Mouse (Mus musculus) layer of hippocampus, adult 8-10 months (tissue): Measurements from ENCODE around the gene Mbnl2. TPM values are rescaled to one million over a fixed set of nuclear protein-coding genes. Genes with fewer than 3 reads are reported as not detected.

Experiments
- DNase-seq, 2 experiments: peaks; one replicate each; pipeline ENCODE4 v3.0.0; 2022; ENCODE audit warnings: low spot score in 2 of 2
- total RNA-seq, 4 experiments: library from RNA; stranded (reverse); gene quantifications; 2 replicates each; pipeline ENCODE4 v1.2.4; 2022

Mbnl2 gene
- total RNA-seq, 4 experiments from 2014 or later = 203 to 270 (median 247) TPM

DNA sequence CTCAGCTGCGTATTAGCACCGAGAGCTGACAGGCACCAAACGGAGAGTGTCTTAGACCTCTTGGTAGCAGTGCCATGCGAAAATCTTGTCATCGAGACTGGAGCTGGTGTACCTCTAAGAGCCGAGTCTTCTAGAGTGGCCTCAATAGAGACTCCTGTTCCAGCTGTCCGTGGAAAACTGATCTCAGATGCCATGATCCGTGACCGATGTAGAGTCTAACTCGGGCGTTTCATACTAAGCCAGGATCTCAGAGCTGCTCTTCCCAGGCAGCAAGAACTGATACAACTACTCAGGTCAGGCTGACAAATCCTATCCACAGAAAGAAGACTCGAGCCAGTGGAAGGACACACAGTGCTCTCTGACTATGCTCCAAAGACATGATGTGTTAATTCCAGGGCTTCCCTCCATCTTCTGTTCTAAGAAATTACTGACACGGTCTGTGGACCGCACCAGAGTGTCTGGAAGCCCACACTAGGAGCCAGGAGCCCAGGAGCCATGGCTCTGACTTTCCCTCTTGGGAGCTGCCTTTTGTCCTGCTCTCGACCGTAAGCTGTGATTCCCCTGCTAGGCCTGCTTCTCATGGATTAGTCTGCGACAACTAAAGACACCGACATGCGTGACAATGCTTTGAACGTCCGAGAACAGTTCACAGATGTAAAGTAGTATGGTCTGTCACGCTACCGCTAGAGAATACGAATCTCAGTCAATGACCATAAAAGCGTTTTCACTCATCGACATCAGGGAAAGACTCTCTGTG, 106.1 kb downstream of the Mbnl2 start:
- DNase-seq = no peak

DNA sequence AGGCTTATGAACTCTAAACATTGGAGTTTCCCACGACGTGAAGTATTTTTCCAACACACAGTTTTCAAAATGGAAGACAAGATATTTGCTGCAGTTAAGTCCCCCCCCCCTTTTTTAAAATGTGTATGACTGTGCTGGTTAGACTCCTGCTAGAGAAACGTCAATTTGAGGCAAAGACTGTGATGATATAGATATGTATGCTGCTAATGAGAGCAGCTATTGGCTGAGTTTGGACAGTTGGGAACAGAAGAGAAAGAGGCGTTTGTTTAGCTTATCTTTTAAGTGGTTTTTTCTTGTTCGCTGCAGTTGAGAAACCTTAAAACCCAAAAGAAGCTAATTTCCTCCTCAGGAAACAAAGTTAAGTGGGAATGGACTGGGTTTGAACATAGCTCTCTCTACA, 106.7 kb downstream of the Mbnl2 start:
- DNase-seq = no peak

DNA sequence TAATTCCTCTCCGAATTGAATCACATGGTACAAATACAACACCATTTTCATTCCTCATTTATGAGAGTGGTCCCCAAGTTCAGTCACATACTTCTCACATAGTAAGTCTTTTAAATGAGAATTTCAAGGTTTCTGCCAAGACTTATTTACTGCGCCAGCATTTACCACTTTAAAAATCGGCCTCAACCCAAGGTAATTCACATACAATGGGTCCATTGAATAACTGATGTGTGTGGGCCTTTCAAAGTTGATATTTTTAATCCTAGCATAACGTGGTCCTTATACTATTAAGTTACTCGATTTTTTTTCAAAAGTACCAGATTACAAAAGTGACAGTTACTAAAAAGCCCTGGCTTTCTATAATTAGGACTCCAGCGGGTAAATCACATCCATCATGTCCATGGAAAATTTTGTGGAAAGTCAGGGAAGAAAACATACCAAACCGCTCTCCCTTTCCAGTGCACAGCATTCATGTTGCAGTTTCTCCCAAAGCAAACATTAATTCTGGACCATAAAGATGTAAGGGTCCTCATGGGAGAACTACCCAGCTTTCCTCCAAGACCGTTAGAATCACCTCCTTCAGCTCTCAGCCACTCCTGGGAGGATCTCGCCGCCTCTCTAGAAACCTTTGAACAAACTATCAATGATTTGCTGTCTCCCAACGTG, 107.8 kb downstream of the Mbnl2 start:
- no peak for DNase-seq

DNA sequence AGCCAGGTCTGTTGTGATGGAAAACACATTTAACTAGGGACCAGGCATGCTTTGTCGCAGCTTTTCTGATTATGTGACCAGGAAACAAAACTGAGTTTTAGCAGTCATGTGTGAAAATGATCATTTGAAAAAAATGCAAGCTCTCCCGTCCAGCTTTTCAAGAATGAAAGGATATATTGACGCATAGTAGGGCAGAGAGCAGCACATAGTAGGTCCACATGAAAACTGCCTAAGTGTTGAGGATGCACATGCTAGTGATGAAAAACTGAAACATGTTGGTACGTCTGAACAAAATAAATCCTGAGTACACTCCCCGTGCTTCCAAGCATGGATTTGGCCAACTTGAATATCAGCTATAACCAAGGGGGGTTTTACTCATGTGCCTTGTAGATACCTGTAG, 109.1 kb downstream of the Mbnl2 start:
- no peak for DNase-seq

DNA sequence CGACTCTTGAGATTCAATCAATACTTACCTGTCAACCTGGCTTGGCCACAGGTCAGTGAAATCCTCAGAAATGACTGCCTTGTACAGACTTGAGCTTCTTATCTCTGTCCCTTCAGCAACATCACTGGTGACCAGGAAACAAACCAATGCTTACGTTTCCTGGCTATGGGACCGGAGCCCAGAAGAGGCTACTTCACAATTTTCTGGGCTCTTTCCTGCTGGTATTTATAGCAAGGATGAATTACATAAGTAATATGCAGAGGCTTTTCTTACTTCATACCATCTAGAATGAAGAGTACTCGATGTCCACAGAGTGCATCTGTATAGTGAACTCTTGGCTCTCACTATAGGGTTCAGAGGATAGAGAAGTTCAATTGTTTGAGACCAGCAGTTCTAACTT, 111.8 kb downstream of the Mbnl2 start:
- no peak for DNase-seq

DNA sequence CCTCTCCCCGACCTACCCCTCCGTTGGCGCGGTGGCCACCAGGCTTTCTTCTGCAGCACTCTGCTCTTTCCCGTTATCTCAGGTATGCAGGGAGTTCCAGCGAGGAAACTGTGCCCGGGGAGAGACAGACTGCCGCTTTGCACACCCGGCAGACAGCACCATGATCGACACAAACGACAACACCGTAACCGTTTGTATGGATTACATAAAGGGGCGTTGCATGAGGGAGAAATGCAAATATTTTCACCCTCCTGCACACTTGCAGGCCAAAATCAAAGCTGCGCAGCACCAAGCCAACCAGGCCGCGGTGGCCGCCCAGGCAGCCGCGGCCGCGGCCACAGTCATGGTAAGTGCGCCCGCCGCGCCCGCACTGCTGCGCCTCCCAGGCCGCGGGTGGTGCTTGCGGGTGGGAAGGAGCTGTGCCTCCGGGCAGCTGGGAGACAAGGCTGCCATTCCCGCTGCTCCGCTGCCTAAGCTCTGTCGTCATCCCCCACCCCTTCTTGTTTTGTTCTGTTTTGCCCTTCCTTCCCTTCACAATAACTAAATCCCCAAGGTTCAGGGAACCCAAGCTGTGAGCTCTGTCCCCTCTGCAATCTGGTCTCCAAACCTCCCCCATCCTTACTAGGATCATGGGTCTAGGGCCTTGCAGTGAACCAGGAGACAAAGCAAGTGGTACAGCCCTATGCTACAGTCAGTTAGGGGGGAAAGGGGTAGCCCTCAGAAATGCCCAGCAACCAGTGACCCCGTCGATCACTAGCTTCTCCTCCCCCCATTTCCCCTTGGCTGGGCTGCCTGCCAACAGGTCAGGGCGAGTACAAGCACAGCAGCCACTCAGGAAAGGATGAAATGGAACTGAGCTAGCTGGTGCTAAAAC, 113.6 kb downstream of the Mbnl2 start:
- no peak for DNase-seq

DNA sequence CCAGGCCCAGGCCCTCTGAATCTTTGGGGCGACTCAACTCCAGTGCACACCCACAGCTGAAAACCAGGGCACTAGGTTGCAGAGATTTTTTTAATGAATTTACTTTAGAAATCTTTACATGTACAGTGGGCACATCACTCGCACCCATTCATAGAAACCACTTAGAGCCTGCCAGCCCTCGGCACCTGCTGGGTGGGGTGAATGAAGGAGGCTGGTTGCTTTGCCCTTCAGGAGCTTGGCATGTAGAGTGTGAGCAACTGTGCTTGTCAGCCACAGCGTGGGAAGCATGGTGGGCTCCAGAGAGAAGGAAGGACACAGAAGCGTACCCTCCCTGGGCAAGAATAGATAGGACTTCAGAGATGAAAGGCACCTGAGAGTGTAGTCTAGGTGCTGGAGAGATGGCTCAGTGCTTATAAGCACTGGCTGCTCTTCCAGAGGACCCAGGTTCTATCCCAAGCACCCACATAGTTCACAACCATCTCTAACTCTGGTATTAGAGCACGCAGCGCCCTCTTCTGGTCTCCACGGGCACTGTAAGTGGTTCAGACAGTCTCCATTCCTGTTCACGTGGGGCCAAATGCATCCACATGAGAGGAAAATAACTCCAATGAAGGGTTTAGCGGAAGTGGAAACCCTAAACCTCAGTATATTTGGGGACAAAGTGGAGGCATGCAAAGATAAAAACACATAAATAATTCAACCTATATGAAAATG, 114.9 kb downstream of the Mbnl2 start:
- no peak for DNase-seq

DNA sequence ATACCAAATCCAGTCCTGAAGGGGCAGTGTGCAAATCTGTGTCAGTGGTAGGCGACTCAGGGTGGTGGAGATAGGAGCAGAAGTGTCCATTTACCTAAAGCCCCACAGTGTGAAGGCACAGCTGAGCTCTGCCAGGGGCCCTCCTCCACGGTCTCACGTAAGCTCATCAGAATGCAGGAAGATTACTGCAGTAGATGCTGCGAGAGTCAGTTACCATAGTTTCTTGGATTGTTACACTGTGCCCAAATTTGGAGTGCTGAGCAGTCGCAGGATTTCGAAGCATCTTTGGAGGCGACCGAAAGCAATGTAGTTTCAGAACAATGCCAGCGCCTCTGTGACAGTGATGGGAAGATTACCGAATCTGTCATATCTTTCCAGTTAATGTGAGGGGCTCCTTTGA, 116.2 kb downstream of the Mbnl2 start:
- peak; percentile 60 to 62 for DNase-seq

DNA sequence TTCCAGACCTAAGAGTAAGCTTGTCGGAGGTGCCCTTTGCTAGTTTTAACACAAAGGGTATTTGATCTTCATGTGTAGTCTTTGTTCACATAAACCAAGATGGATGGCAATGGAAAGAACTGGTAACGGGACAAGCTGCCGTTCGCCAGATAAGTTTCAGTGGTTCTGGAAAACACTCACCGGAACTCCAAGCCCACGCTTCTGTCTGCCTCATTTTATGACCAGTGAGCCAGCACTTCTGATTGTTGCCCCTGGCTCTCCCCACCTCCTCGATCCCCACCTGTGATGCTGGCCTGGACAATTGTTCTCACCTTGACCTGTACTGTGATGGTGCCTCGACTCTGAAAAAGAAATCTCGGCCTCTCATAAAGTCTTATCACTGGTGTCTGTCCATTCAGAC, 117.0 kb downstream of the Mbnl2 start:
- DNase-seq = no peak

DNA sequence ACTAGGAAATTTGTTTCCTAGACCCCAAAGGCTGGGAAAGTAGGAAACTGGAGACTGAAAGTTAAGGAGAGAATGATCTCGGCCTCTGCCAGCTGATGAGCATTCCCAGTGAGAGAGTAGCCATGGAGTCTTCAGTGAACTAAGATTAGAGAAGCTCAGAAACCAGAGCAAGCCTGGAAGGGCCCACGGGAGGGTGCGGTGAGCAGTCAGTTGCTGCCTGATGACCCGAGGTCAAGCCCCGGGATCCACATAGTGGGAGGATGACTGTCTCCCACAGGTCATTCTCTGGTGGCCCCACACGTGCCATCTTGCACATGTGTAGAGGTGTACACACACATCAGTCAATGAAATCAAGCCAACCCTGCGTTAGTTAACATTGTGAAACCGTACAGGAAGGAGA, 118.0 kb downstream of the Mbnl2 start:
- no peak for DNase-seq

DNA sequence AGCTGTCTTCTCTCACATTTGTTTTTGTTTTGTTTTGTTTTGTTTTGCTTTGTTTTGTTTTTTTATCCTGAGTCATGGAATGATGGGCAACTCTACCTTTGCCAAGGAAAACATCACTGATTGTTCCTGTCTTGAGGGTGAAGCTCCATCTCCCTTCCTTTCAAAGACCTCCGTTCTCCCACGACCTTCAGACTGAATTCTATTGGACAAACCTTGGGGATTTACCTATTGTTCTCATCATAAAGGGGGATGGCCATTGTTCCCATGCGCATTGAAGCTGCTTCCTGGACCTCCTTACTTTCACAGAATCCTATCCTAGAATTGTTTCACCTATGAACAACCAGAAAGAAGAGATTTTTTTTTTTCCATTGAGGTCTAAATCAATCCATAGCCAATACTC, 118.7 kb downstream of the Mbnl2 start:
- no peak for DNase-seq

DNA sequence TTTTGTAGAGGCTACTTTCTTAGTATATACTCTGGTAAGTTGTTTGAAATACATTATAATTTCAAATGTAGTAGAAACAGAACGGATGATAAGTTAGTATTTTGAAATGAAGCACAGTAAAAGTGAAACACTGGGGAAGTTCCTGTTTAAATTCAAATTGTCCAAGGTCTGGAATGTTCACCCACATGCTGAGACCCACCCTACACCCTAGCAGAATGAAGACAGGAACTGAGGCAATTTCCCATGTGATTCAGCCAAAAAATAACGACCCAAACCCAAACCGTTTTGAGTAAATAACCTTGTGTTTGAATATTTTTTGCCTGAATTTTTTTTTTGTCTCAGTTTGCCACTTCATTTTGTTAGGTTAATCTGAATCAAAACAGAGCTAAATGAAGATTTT, 119.4 kb downstream of the Mbnl2 start:
- DNase-seq = no peak

DNA sequence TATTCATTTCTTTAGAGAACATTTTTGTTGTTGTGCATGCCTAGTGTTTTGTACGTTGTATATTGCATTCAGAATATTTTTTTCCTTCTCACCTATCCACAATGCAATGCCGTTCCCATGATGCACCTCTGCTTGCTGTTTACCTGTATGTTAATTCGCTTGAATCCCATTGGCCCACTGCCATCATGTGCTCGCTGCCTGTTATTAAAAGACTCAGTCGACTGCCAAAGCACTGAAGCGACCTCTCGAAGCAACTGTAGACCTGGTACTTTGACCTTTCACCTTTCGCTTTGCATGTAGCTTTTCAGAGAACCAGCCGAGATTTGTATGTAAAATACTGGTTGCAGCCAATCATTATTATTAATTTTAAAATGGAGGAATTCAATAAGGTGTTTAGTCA, 120.0 kb downstream of the Mbnl2 start:
- no peak for DNase-seq

DNA sequence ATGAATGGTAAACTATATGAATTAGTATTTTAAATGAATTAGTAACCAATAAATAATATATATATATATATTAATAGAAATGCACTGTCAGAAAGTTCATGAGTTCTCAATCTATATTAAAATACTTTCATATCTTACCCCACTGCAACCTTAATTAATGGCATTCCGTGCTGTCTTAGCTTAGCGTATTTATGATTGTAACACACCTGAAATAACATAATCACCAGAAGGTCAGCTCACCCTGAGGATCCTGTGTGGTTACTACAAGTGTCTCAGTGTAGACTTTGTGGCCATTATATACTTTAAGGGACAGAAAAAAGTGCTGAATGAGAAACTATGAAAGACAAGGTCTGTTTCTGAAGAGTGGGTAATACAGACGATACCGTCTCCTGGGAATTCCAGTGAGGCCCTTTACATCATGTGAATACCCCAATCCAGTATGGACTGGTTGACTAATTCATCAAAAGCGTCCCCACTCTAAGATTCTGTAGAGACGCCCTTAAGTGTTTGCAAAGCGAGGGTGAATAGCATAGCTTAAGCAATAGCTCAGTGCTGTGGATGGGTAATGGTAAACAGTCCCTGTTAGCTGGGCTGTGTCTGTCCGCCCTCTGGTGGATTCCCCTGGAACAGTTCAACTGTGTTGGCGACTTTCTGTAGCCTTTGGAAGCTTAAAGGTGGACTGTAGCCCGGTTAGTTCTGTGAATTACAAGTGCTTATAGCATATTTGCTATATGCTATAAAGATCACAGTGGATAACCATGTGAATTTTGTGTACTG, 122.6 kb downstream of the Mbnl2 start:
- DNase-seq = peak; percentile 69 to 81

DNA sequence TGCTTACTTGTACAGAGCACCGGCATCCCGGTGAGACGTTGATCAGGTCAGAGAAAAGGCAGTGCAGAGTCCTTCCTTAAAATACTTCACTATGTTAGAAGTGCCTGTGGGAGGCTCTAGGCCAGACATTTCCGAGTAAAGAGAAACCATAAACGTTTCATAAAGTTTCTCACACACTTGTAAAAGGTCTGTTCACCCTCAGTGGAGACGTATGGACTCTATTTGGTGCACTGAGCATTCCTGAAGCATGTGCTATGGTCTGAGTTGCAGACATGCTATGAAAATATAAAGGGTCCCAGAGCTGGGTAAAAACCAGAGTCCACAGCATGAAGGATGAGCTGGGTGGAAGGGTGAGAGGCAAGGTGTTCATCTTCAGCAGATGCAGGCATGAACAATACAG, 124.1 kb downstream of the Mbnl2 start:
- no peak for DNase-seq

DNA sequence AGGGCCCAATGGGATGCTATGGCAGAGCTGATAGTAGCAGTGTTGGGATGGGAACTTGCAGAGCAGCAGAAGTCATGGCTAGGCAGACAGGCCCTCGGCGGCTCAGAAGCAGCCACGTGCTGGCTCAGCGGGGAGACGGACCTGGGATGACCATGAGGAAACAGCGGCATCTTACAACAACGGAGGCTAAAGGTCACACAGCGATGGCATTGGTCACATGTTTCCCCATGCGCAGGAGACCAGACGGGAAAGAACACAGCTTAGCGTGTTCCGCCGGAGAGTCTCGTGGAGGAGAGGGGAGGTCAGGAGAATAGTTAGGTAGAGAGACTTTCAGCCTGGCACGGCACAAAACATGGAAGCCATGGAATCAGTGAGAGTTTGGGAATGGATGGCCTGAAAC, 125.7 kb downstream of the Mbnl2 start:
- no peak for DNase-seq

DNA sequence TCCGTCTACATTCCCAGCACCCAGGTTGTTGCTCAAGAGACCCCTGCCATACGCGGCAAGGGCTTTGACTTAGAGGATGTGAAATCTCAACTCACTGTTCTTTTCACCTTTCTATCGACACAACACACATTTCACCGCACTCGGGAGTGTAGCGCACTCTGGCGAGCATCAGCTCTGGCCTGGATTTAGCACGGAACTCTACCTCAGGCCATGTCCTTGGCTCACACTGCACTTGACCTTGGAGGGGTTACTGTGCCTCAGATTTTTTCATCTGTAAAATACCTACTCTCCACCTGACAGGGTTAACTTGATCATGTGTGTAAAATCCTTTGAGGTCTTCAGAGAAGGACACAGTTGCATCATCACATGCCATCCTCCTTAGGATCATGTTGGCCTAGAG, 127.2 kb downstream of the Mbnl2 start:
- DNase-seq = no peak

DNA sequence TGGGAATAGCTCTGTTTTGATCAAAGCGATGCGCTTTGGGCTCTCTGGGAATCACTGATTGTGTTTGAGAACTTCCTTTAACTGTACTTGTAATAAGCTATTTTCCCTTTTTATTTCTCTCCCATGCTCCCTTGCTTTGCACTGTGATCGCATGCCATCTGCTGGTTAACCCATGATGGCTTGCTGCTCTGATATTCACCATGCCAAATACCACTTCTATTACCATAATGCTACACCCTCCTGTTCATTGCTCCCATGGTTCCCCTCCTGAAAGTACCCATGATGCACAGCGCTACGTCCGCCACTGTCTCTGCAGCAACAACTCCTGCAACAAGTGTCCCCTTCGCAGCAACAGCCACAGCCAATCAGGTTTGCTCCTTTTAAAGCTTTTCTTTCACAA, 128.9 kb downstream of the Mbnl2 start:
- DNase-seq = no peak

DNA sequence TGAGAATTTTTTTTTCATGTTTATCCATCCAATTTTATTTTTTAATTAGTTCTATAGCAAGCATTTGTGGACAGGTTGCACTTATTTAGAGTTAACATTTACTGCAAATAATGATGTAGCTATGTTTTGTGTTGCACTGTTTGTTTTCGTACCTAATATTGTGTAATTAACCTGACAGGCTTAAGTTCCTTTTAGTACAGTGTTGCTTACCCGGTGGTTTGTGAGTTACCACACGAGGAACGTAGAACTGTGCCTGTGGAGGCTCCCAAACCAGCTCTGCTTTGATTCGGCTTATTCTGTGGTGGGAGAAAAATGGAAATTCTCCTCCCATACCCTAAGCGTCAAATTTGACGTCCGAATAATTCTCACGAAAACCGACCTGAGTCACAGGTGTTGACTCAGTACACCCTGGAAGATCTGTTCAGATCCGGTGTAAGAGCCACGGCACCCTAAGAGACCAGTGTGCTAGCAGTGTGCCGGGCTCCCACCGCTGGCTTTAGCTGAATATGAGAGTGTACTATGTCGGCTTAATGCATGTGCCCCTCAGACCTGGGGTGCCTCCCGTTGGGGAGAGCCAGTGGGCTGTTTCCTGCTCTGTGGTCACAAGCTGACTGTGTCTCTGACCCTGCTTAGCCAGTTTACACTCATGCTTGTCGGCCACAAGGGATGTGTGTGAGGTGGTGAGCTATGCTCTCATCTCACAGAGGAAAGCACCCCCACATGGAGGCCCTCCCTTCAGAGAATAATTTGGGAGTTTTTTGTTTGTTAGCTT, 129.5 kb downstream of the Mbnl2 start:
- no peak for DNase-seq

DNA sequence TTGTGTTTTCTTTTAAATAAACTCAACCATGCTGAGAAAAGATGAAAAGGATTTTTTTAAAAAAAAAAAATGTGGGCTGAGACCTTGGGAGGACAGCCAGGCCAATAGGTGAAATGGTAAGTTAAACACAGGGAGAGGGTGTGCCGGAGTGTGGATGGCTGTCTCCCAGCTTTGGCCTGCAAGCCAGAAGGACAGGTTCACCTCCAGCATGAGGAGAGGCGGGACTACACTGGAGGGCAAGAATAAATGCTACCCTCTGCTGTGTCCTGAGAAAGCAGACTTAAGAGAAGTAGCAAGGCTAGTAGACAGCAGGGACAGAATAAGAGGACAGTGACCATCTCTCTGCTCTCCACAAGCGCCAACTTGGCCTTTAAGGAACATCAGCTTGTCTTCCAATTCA, 130.1 kb downstream of the Mbnl2 start:
- DNase-seq = no peak
